Mouse (Mus musculus) liver, embryonic 14.5 days (tissue): ENCODE measurements around the gene Myom1.

ENCODE experiments used
- CTCF ChIP-seq: IDR thresholded peaks from 2 replicates; pipeline ENCODE4 v1.5.1; 2016; ENCODE audit warnings: antibody characterized with exemption, low read depth, control low read depth
- EP300 ChIP-seq: IDR thresholded peaks from 2 replicates; pipeline ENCODE4 v1.6.1; 2016; ENCODE audit warnings: antibody characterized with exemption, low read depth

- TF ChIP-seq CTCF (no peak), EP300 (no peak)
Observed at GRCm38 (mm10) chr17:71169639-71170038, 167.2 kb downstream of the Myom1 start.
